Mouse (Mus musculus) C2C12 (cell line): ENCODE measurements around the gene Gm6588.

Source experiments
- CTCF ChIP-seq: IDR thresholded peaks from one replicate; pipeline ENCODE4 v1.5.1; 2011; ENCODE audit not compliant: control insufficient read depth, insufficient read depth, insufficient read length
- FOSL1 ChIP-seq: IDR thresholded peaks from one replicate; pipeline ENCODE4 v1.8.0; 2011; ENCODE audit warnings: mild to moderate bottlenecking, low read length; ENCODE audit not compliant: poor library complexity, insufficient read depth, severe bottlenecking
- MAX ChIP-seq: IDR thresholded peaks from one replicate; pipeline ENCODE4 v1.6.1; 2011; ENCODE audit warnings: mild to moderate bottlenecking, control low read depth
- MYOD1 ChIP-seq: IDR thresholded peaks from one replicate; pipeline ENCODE4 v1.6.1; 2011; ENCODE audit warnings: low read depth; ENCODE audit not compliant: control insufficient read depth, insufficient read length
- MYOG ChIP-seq: IDR thresholded peaks from one replicate; pipeline ENCODE4 v1.6.1; 2011; ENCODE audit not compliant: control insufficient read depth, insufficient read length; ENCODE audit errors: extremely low read depth

DNA sequence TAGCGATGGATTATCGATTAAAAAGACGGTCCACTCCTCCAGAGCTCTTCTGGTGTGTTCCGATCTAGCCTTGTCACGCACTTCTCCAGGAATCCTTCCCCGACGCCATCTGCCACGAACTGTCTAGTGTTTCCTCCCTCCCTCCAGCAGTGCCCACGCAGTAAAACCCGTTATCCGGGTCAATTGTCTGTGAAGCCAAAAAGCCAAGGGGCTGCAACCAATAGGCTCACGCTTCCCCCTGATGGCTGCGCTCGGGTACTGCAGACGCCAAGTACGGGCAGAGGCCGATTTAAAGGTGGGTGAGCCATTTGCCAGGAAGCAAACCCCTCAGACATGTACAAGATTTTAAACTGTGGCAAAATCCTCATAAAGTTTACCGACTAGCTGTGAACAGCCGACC is 20.3 kb upstream of the Gm6588 start:
- TF ChIP-seq CTCF (peak; percentile 62), MYOD1 (no peak), MYOG (no peak), FOSL1 (no peak), MAX (no peak)
